Mouse (Mus musculus): ENCODE results near the gene Oxsm.

Gene Oxsm

GRCm38 (mm10) chr14:16249171-16249874, at the start of gene Oxsm, which contains the start of gene Ngly1:
Oxsm (minus strand) TSS chr14:16249808.
Ngly1 (plus strand) TSS chr14:16249280.
- DNase-seq: peak; percentile 81 to 83

GRCm38 (mm10) chr14:16296816-16297468, 47.3 kb upstream of the Oxsm start:
- no peak for DNase-seq

- no peak for DNase-seq
Observed at GRCm38 (mm10) chr14:16293921-16294320, 44.3 kb upstream of the Oxsm start.

GRCm38 (mm10) chr14:16293015-16293414, 43.4 kb upstream of the Oxsm start:
- no peak for DNase-seq

DNA sequence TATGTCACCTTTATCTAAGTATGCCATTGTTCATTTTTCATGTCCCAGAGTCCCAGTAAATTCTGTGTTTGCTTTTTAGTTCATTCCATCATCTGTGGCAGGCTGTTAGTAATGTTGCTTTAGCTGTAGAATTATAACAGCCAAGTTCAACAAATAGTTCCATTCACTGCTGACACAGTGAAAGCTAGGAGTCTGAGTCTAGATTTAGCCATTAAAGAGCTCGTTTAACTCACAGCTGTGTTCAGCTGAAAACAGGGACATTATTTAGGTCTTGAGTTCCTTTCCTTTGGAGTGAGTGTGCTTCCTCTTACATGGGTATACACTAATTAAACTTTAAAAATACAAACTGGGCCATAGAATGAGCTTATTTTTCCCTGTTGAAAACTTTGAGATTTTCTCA, 42.8 kb upstream of the Oxsm start:
- DNase-seq: no peak

DNA sequence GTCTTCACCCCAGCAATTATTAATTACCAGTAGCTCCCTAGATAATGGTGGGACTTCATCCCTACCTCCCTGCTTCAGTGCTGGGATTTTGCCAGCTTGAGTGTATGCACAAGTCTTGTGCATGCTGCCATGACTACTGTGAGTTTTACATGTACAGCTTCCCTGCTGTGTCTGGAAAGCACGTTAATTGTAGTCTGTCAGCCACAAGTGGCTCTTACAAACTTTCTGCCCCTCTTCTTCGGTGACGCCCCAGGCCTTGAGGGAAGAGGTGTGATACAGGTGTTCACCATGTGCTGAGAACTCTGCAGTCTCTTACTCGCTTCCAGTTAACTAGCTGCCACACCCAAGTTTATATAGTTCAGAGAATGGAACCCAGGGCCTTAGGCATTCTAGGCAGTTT, 34.4 kb upstream of the Oxsm start:
- DNase-seq: no peak

GRCm38 (mm10) chr14:16279196-16279595, 29.6 kb upstream of the Oxsm start:
- peak; percentile 16 to 54 for DNase-seq

DNA sequence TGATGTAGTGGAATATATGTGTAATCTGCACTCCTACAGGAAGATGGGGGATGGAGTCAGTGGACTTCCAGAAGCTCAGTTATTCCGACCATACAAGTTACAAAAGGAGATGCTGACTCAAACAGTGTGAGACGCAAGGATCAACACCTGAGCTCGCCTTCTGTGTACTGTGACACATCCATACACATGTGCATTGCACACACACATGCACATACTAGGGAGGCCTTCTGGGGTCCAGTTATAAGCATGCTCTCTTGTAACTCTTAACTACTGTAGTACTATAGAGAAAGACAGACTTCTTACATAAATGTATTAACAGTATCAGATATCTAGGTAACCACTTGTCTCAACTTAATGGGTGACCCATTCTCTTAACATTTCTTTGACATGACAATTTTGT, 24.1 kb upstream of the Oxsm start:
- DNase-seq: no peak

GRCm38 (mm10) chr14:16269776-16270175, 20.2 kb upstream of the Oxsm start:
- no peak for DNase-seq

DNA sequence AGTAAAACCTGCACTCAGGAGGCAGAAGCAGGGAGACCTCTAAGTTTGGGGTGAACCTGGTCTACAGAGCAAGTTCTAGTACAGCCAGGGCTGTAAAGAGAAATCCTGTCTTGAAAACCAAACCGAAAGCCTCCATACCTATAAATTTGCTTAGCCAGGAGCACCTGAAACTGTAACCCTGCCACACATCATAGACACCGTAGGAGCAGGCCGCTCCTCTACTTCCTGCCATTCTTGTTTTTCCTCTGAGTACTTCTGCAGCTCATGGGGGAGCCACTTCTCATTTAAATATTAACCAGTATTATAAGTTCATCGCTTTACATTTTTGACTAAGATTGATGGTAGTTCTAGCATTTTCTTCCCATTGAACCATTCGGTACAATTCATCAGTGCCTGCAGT, 17.4 kb upstream of the Oxsm start:
- no peak for DNase-seq

GRCm38 (mm10) chr14:16261869-16262268, 12.3 kb upstream of the Oxsm start:
- no peak for DNase-seq

DNA sequence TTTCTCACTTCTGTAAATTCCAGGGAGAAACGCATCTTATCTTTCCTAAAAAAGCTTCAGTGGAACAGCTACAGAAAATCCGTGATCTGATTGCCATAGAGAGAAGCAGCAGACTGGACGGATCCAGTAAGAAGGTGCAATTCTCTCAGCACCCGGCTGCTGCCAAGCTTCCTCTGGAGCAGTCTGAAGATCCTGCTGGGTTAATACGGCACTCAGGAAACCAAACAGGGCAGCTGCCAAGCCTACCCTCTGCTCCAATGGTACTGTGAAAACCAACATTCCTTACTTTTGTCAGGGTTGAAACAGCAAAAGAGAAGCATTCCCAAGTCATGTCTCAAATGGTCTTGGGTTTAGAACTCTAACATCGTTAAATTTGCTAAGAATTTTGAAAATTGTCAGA, 10.9 kb upstream of the Oxsm start:
- DNase-seq: no peak

DNA sequence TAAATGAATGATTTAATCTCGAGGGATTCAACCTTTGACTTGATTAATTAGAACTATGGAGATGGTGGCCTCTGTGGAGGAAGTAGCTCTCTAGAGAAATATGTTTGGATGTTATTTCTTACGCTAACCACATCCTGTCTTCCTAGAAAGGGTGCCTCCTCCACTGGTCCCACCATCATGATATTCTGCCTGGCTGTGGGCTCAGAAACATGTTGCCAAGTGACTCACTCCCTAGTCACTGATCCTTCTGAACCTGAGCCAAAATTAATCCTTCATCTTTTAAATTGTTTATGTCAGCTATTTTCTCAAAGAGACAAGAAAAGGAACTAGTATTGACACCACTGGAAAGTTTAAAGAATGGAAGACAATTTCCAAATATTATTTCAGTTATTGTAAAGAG, 6.6 kb upstream of the Oxsm start:
- DNase-seq: no peak

DNA sequence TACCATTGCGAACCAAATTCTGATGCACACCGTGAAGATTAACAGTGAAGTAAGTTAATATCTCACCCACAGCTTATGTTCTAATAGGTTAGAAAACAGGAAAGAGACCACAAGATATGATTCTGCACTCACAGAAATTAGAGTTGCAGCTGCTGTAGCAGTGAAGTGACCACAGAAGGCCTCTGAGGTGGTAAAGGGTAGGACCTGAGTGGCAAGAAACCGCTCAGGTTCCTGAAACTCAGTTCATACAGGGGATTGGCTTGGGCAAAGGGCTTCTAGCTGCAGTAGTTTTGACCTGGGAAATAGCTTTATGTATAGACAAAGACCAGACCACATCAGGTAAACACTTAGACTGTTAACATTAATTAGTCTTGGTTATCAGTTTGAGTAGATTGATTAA, 6.1 kb upstream of the Oxsm start:
- DNase-seq: no peak

- no peak for DNase-seq
Observed at GRCm38 (mm10) chr14:16250099-16250498, 491 bp upstream of the Oxsm start.

DNA sequence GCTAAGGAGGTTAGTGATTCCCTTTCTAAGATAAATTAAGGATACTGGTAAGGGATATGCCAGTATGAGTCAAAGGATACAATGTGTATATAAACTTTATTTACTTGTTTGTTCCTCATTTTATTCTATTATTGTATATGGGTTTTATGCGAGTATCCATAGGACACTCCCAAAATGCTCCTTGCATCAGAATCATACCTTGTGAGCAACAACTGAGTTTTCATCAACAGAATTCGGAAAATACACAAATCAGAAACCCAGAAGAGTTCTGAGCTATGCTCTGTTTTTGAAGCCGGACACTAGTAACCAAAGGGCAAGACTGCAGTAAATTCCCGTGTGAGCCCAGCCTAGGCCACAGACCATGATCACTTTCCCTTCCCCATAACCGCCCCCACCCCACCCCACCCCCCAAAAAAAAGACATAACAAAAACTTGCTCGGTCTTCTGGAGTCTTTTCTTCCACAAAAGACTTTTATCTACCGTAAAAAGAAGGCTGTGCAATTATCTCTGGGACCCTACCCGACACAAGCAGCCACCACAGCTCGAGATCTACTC, 928 bp downstream of the Oxsm start:
- DNase-seq: peak in 1 of 2 experiments; percentile 14

DNA sequence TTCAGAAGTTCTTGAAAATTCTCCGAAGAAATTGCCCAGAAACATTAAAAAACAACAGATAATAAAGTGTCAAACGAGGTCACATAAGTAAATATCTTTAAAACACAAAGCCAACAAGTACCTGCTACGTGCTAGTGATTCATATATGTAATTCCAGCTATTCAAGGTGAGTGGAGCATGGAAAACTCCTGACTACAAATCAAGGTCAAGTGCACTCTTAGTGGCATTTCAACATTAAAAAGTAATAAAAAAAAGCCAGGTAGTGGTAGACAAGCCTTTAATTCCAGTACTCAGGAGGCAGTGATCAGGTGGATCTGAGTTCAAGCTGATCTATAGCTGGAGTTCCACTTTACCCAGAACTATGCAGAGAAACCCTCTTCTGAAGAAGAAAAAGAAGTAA, 1.5 kb downstream of the Oxsm start:
- DNase-seq: no peak

DNA sequence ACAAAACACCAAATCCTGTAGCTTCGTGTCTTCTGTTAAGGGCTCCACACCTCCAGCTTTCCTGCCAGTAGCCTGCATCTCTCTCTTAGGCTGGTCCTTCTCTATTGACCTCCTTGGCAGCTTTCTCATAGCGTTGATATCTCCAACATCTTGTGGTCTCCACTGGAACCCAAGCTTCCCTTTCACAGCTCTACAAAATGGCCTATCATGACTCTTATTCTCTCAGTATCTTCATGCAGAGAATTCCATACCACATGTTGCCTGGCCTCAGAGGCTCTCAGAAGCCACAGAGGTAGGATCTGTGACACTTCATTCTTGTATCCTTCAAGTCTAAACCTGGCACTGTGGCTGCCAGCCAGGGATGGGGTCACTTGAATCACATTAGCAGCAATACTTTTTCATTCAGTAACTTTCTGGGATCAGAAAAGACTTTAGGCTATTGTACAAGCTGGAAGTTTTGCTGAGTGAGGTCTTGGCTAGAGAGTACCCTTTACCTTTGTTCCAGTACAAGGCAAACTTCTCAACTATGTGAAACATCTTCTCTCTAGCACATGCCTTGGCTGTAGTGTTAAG, 3.2 kb downstream of the Oxsm start:
- DNase-seq: peak; percentile 36 to 46

DNA sequence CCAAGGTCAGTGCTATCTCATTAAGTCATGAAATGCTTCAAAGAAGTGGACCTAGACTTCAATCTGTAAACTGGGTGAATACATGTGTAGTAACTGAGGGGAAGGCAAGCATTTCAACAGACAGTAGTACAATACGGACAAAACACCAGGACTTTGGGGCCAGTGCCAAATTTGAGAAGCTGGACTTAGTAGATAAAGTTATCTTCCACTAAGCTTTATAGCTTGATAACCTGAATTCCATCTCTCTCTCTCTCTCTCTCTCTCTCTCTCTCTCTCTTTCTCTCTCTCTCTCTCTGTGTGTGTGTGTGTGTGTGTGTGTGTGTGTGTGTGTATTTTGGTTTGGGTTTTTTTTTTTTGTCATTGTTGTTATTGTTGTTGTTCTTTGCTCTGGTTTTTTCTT, 4.5 kb downstream of the Oxsm start:
- DNase-seq: no peak

DNA sequence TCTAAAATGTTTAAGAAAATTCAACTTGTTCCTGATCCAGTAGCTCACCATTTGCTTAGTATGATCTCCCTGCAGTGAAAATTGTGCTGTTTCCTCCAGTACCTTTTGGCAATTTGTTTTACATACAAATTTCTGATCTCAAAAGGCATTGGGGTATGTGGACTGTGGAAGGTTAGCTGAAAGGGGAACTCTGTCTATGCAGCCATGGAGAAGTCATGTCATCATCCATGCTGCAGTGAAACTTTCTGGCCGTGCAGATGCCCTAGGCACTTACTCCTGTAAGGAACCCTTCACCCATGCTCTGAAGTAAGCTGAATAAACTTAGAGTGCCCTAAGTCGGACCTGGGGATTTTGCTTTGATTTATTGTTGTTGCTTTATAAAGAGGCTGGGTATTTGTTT, 5.2 kb downstream of the Oxsm start:
- no peak for DNase-seq

- peak; percentile 28 to 29 for DNase-seq
Observed at GRCm38 (mm10) chr14:16243603-16244209, 5.9 kb downstream of the Oxsm start.

- DNase-seq: peak; percentile 86 to 91
Observed at GRCm38 (mm10) chr14:16242947-16243602, 6.5 kb downstream of the Oxsm start.
